Mouse (Mus musculus) thymus, postnatal 14 days (tissue): ENCODE results near the gene Slc25a53.
A peak's percentile ranks its signal among the peaks of the same experiment; 100 is the strongest.
"Not testable (repeated sequence)": the region's sequence is repeated elsewhere in the genome, so short reads cannot be mapped to it uniquely, and the experiment has no call there.

Experiments used
- DNase-seq: peaks from one replicate; pipeline ENCODE4 v3.0.0; 2021

The Slc25a53 gene

GRCm38 (mm10) chrX:136958300-136958699, 79.8 kb downstream of the Slc25a53 start:
- not testable (repeated sequence) for DNase-seq

- peak; percentile 4 for DNase-seq
Observed at GRCm38 (mm10) chrX:136957583-136958279, 80.4 kb downstream of the Slc25a53 start.

- no peak for DNase-seq
Observed at GRCm38 (mm10) chrX:136937985-136938384, 100.1 kb downstream of the Slc25a53 start.
